Mouse (Mus musculus) thymus, postnatal 14 days (tissue): ENCODE results near the gene Ccnyl1.
A peak's percentile ranks its signal among the peaks of the same experiment; 100 is the strongest.
"Not testable (repeated sequence)": the region's sequence is repeated elsewhere in the genome, so short reads cannot be mapped to it uniquely, and the experiment has no call there.

Experiments
- DNase-seq: peaks from one replicate; pipeline ENCODE4 v3.0.0; 2021

Gene Ccnyl1

DNA sequence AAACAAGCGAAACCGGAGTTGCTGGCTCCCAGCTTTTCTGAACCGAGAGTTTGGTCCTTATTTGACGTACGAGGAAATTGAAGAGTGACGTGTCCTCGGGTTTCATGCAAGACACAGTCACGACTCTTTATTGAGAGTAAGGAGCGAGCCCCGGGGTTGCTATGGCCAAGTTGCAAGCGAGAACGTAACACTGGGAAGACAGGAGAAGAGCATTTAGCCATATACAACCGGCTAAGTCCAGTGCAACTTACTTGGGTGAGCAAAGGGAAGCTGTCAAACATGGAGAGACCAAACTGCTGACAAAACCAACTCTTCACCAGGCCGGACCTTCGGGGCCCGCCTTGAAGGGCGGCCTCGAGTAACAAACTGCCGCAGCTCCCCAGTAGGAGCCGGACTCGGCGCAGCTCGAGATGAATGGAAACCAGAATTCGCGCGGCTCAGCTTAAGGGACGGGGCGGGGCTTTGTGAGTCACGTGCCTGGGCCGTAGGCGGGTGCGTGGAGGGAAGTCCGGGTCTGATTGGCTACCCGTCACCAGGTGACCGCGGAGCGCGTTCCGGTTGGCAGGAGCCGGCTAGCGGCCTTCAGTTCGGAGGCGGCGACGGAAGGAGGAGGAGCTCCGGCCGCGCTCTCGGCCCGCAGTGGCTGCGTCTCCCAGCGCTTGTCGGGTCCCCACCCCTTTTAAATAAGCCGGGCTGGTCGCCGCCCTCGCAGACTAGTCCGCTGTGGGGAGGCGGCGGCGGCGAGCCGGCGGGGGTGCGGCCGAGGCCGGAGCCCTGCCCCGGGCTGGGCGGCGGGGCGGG, at the start of gene Ccnyl1:
Gene Ccnyl1 (plus strand): TSS at position 243 of the 801 bp plus-strand sequence.
- DNase-seq = peak; percentile 98

DNA sequence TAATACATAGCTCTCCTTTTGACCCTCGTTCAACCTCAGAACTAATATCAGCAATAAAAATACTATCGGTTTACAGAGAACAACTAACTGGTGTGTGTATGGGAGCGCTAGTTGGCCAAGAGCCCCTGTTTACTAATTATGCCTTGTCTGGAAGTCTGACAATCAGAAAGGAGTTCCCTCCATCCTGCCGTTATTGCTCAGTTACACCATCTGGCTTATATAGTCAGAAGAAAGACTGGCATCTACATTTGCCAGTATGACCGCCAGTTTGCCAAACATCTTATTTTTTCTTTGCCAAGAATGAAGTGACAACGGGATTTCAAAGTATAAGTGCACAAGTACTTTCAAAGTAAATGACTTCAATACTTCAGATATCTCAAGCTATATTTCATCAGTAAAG, 49.2 kb upstream of the Ccnyl1 start:
- DNase-seq = no peak

GRCm38 (mm10) chr1:64642541-64642940, 47.7 kb upstream of the Ccnyl1 start:
- not testable (repeated sequence) for DNase-seq

- DNase-seq = no peak
These were observed 45.7 kb upstream of the Ccnyl1 start for GRCm38 (mm10) chr1:64644513-64644912.

DNA sequence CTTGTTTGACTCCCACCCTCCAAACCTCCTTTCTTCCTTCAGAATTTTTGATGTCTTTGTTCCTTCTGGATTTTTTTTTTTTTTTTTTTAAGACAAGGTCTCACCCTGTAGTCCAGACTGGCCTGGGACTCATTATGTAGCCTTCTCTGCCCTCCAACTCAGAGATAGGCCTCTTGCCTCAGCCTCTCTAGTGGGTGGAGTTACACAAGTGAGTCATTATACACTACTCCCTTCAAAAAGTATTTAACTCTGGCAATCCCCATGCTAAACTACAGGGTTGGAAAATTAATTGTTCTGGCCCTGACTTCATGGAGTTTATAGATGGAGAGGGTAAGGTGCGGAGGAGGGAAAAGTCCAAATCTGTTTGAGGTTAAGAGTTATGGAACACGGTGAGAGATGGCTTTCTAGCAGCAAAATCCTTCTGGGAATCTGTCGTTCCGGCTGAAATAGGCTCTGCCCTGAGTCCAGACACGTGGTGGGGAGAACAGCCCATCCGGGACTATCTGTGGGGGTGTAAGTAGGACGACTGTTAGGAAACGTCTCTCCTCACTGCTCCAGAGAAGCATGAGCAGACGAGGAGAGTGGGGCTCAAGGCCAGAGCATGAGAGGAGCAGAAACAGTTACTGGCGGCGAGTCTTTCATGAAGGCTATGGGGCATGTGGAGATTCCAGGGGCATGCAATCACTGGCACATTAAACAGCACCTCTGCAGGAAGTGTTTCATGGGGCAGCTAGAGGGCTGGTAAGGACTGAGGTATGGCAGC, 40.7 kb upstream of the Ccnyl1 start:
- DNase-seq = no peak

DNA sequence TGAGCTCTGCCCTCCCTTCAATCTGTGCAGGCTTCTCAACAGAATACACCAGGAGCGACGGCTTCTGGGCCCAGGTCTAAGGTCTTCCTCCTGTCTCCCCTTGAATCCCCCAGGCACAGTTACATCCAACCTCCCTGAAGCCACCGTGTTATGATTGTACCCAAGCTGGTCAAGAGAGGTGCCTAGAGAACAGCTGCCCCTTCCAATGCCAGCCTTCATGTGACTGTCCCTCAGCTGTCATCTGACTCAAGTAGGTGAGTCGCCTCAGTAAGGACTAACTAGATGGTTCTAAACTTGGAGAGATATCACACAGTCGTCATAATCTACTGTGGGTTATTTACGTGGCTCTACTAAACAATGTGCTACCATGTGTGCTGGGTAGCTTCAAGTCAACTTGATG, 36.6 kb upstream of the Ccnyl1 start:
- DNase-seq = no peak

DNA sequence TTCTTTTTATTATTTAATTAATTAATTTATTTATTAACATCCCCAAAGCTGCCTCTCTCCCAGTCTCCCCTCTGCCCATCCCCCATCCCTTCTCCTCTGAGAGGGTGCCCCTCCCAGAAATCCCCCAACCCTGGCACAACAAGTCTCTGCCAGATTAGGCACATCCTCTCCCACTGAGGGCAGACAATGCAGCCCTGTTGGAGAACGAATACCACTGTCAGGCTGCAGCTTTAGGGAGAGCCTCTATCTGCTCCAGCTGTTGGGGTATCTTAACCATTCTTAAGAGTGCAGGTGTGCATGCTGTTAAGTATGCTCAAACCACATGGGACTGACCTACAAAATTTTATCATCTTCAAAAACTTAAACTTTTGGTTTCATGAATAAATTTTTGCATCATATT, 34.8 kb upstream of the Ccnyl1 start:
- peak; percentile 46 for DNase-seq

GRCm38 (mm10) chr1:64656423-64657129, 33.7 kb upstream of the Ccnyl1 start:
- DNase-seq = no peak

DNA sequence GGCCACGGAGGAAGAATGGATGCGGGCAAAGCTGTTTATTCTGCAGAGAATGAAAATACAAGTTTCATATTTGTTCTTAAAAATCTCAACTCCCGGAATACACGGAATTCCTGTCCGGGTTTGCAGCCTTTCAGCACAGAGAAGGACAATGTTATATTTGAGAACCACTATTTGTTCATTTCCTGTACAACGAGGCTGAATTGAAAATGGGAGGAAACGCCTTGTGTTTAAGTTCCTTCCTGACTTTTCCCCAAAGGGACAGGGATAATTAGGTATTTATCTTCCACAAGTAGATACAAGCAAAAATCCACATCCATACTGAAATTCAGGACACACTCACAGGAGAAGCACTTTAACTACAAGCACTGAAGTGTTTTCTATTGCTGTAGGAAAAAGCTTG, 31.4 kb upstream of the Ccnyl1 start:
- DNase-seq = no peak

DNA sequence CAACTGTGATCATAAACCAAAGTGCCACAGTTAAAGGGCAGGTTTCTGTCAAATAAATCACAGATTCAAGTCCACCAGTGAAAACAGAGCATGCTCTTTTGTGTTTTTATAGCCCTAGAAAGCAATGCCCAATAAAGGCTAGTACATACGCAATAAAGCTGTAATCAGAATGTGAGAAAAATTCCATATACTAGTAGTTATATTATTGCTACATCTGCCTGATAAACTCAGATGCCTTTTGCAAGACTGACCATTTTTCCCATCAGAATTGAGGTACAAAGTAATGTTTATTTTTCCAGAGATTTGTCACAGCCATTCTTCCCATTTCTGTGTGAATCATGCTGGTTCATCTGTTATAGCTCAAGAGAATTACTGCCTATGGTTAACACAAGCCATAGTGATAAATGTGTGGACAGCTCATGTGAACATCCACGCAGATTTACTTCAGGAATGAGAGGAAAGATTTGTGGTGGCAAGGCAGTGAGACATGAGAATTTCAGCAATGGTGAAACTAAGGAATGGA, 23.1 kb upstream of the Ccnyl1 start:
- no peak for DNase-seq

- no peak for DNase-seq
These were observed 20.8 kb upstream of the Ccnyl1 start for GRCm38 (mm10) chr1:64669451-64669850.

- no peak for DNase-seq
These were observed 16.3 kb upstream of the Ccnyl1 start for GRCm38 (mm10) chr1:64673931-64674330.

- DNase-seq = no peak
These were observed 14.0 kb upstream of the Ccnyl1 start for GRCm38 (mm10) chr1:64676060-64676839.

- DNase-seq = no peak
These were observed 8.8 kb upstream of the Ccnyl1 start for GRCm38 (mm10) chr1:64681499-64681898.

DNA sequence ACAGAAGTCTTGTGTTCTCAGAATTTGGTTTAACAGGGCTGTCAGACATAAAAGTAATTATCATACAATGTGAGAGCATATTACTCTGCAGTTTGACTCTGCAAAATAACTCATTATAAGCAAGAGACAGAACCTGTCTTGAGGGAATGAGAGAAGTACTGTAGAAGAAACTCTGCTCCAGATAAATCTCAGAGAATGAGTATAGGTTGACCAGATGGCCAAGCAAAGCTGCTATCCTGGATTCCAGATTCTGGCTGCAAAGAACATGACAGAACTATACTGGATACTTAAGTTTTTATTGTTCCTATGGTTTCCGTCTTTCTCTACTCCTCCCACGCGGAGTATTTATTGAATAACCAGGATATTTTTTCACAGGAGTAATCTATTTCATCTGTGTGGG, 7.2 kb upstream of the Ccnyl1 start:
- DNase-seq = no peak

DNA sequence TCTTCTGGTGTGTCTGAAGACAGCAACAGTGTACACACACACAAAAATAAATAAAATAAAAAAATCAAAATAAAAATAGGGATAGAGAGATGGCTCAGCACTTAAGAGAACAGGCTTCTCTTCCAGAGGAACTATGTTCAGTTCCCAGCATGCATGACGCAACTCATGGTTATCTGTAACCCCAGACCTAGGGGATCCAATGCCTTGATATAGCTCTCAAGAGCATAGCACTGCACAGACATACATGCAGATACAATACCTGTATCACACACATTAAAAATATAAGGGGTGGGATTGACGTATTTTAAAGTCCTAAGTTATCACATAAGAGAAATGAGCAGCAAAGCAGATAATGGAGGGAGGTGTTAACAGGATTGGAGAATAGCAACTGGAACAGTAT, 5.8 kb upstream of the Ccnyl1 start:
- DNase-seq = no peak

DNA sequence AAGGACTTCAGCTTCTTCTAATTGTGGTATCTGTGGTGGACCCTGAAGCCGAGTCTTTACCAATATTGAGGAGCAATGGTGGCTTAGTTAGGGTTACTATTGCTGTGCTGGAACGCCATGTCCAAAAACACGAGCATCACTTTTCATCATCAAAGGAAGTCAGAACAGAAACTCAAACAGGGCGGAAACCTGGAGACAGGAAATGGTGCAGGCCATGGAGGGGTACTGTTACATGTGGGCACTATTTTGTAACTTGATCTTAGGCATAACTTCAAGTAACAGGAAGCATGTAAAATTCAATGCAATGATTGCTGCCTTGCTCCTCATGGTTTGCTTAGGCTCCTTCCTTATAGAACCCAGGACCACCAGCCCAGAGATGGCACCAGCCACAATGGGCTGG, 2.2 kb upstream of the Ccnyl1 start:
- DNase-seq = no peak

DNA sequence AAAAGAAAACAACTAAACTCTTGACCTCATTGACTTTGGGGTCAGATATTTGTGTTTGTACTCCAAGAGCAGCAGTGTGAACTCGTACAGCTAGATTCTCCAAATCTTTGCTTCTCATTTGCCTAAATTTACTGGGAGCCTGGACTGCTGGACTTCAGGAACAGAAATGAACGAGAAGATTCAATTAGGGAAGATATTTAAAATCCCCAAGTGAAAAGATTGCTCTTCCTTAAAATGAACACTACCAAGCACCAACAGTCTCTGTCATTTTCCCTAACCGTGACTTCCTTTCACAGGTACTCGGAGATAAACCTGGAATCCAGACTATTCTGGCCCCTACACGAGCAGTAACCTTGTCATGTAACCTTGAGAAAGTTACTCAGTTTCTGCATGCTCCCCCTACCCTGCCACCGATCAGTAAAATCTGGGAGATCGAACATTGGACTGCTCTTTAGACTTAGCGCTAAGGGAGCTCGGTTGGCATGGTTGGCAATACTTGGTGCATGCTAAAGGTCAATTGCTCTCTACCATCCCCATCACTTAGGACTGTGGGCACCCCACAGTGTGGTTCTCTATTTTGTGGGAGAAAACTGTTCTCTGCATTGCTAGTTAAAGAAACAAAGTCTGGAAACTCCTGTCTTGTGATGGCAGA, 568 bp upstream of the Ccnyl1 start:
- peak; percentile 12 for DNase-seq

DNA sequence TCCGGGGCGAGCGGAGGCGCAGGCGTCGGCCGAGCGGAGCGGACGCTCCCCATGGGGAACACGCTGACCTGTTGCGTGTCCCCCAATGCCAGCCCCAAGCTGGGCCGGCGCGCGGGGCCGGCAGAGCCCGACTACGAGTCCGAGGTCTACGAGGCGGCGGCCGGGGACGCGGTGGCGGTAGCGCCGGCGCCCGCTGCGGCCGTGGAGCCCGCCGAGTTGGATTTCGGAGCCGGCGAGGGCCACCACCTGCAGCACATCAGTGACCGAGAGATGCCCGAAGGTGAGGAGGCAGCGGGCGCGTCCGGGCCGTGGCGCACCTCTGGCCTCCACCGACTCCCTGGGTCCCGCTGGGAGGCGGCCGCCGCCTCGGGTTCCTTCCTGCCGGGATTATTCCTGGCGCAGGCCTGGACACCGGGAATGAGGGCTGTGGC, 881 bp downstream of the Ccnyl1 start:
- DNase-seq = peak; percentile 52

- DNase-seq = no peak
These were observed 1.3 kb downstream of the Ccnyl1 start for GRCm38 (mm10) chr1:64691581-64691980.

GRCm38 (mm10) chr1:64695156-64695555, 4.9 kb downstream of the Ccnyl1 start:
- DNase-seq = no peak

- DNase-seq = no peak
These were observed 11.5 kb downstream of the Ccnyl1 start for GRCm38 (mm10) chr1:64701780-64702179.
